In the genomic region with DNA sequence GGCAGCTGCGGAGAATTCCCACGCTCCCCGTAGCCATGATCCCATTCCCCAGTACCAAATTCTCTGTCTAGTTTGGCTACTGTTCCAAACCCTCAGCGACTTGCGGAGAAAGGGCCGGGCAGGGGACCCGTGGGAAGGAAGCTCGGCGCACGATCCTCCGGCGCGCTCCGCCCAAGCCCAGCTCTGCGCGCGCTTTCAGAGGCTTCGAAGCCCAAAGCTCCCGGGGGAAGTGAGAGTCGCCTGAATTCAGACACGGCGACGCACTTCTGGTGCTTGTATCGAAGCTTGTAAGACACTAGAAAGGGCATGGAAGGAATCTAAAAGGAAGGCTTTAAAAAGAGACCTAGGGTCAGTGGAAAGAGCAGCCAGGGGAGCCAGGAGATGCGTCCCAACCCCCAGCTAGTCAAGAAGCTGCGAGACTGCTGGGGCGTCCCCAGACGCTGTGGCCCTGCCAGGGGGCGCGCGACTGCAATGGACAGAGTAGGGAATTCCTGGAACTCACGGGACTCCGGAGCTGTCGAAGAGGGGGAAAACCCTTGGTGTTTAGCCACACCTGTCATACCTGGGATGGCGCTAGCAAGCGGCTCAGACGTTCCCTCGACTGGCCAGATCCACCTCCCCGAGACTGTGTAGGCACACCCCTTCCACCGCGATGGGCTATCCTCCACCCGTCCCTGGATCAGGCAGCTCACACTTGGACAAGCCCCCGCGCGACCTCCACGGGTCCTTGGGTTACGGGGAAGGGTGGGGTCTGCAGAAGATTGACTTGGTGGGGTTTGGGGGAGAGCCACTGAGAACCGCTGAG, we compare ENCODE assay signal across 8 mouse cellular contexts. TPM values are rescaled to one million over a fixed set of nuclear protein-coding genes. Genes with fewer than 3 reads are reported as not detected.
A peak's percentile ranks its signal among the peaks of the same experiment; 100 is the strongest.
DNase-seq lines count a peak whose midpoint lies in the region; ATAC-seq and TF ChIP-seq lines count a peak whose summit lies in the region.

No protein-coding gene starts in this region.

- TF ChIP-seq CTCF in heart, postnatal 0 days (IDR thresholded peaks at IDR 0.05; ENCODE audit: low read depth) = no peak

- ATAC-seq in heart, postnatal 0 days (ENCODE audit: insufficient read depth, low read depth) = no peak

- WGBS in embryonic facial prominence, embryonic 10.5 days = under 1% methylated on average over 48 of the region's 48 CpGs
- WGBS in heart, postnatal 0 days = under 1% methylated on average over 48 of the region's 48 CpGs

- H3K27ac ChIP-seq in embryonic facial prominence, embryonic 10.5 days (replicated peaks) = peak overlapping the region; percentile 78
- H3K27ac ChIP-seq in heart, postnatal 0 days (ENCODE audit: low read depth) = peak overlapping the region; percentile 33

- no peaks in the 10 kb centered on the region for H3K9me3 ChIP-seq in embryonic facial prominence, embryonic 10.5 days
- no peaks in the 10 kb centered on the region for H3K9me3 ChIP-seq in heart, postnatal 0 days (replicated peaks; ENCODE audit: control insufficient read depth, low read length)

- peaks cover 46% of the 10 kb centered on the region for H3K4me1 ChIP-seq in embryonic facial prominence, embryonic 10.5 days
- H3K4me1 ChIP-seq in heart, postnatal 0 days (ENCODE audit: control insufficient read depth, insufficient read depth) = peaks cover 17% of the 10 kb centered on the region

- peak; percentile 16 to 37 for DNase-seq in layer of hippocampus, adult 18-20 months (ENCODE audit: low spot score in 2 of 2)
- no peak for DNase-seq in layer of hippocampus, adult 9-10 months (ENCODE audit: low spot score)
- DNase-seq in embryonic facial prominence, embryonic 10.5 days (ENCODE audit: low spot score) = peak; percentile 68
- DNase-seq in heart, postnatal 0 days (ENCODE audit: low spot score) = no peak
- peak; percentile 50 for DNase-seq in kidney, postnatal 14 days
- peak; percentile 59 for DNase-seq in lung, postnatal 36 days
- DNase-seq in right cerebral cortex, postnatal 4 days = peak; percentile 43
- no peak for DNase-seq in B cell, adult 2 months

- peak overlapping the region; percentile 63 for H3K4me3 ChIP-seq in embryonic facial prominence, embryonic 10.5 days
- H3K4me3 ChIP-seq in heart, postnatal 0 days (ENCODE audit: low read depth, low read length) = peak overlapping the region; percentile 68

- H3K4me2 ChIP-seq in heart, postnatal 0 days (ENCODE audit: low read depth, low read length) = peak overlapping the region; percentile 95

- peaks cover 81% of the 10 kb centered on the region for H3K27me3 ChIP-seq in embryonic facial prominence, embryonic 10.5 days (replicated peaks; ENCODE audit: low read depth, poor library complexity, severe bottlenecking)
- peaks cover 32% of the 10 kb centered on the region for H3K27me3 ChIP-seq in heart, postnatal 0 days (ENCODE audit: control insufficient read depth, insufficient read depth, low read length)

- TF ChIP-seq EP300 in heart, postnatal 0 days (IDR thresholded peaks at IDR 0.05; ENCODE audit: low read depth) = no peak

- no peaks in the 10 kb centered on the region for H3K36me3 ChIP-seq in embryonic facial prominence, embryonic 10.5 days (replicated peaks)
- no peaks in the 10 kb centered on the region for H3K36me3 ChIP-seq in heart, postnatal 0 days (replicated peaks; ENCODE audit: control insufficient read depth, insufficient read depth, low read length)

- H3K9ac ChIP-seq in heart, postnatal 0 days (replicated peaks; ENCODE audit: low read depth, low read length) = peak overlapping the region; percentile 50

RNA-seq across cellular contexts. Expression of a gene that starts 2.8 kb away (rescaled TPM):
- total RNA-seq in layer of hippocampus, adult 18-20 months (2021) = 10 to 100 TPM; 18.4 to 19.2 TPM
- polyA plus RNA-seq in embryonic facial prominence, embryonic 10.5 days (2016; fragmentation: Nextera tagmentation; extraction: Ambion mirVana) = 3.9 and 4.4 TPM in 2 replicates
- total RNA-seq in heart, postnatal 0 days (2014; rRNA removed; ENCODE audit: low replicate concordance) = 38.8 and 48.0 TPM in 2 replicates
- polyA plus RNA-seq in heart, postnatal 0 days (2015; fragmentation: Nextera tagmentation; extraction: Ambion mirVana) = 5.3 and 6.3 TPM in 2 replicates

Comparison
In these comparisons a context has a peak if more than half of its experiments do, and no peak if none do; other contexts are left out.
1. DNase-seq: peak in layer of hippocampus, adult 18-20 months (2 of 2), embryonic facial prominence, embryonic 10.5 days (single experiment), kidney, postnatal 14 days (single experiment), lung, postnatal 36 days (single experiment) and right cerebral cortex, postnatal 4 days (single experiment); none in layer of hippocampus, adult 9-10 months (single experiment), heart, postnatal 0 days (single experiment) and B cell, adult 2 months (0 of 2).